Mouse (Mus musculus) left cerebral cortex, postnatal 36 days (tissue): ENCODE measurements at regions not wholly inside any gene's neighbourhood (a gene's known extent, or its start where the extent isn't known, plus 50 kb on each side); places are given as distances from the start of the nearest gene placed in this dataset.

Experiments used
- DNase-seq, 2 experiments: peaks; one replicate each; pipeline ENCODE4 v3.0.0; 2021 to 2022; ENCODE audit warnings: low spot score in 2 of 2, mixed read lengths in 1 of 2
- intact Hi-C: fragments of 180-260 bp; cut with DNase I; formaldehyde crosslinking; loops from one replicate; pipeline ENCODE4 v1.15.1; 2025

DNA sequence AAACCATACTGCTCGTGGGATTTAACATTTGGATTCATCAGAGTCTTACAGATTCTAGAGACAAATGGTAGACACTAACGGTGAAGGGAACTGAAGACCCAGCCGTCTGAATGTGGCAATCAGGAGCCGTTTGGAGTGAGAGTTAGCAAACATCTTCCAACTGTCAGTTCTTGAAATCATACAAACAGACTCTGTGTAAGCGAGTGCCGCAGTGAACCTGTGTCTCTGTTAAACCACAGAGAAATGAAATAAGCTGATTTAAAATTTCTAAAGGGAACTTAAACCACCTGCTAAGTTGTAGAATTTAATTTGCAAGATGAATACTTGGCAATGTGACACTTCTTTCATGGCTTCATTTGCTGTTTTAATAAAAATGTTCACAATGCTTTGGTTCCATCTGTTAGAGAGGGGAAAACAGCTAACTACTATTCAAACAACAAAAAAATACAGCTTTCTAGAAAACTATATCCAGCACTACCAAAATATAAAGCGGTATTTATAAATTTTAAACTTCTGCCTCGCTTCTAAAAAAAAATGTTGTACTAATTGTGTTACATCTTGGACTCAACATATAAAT, 78.4 kb upstream of the Tdrd3 start:
- peak in 1 of 2 experiments; percentile 9 for DNase-seq
- intact Hi-C loops: no loop called here

DNA sequence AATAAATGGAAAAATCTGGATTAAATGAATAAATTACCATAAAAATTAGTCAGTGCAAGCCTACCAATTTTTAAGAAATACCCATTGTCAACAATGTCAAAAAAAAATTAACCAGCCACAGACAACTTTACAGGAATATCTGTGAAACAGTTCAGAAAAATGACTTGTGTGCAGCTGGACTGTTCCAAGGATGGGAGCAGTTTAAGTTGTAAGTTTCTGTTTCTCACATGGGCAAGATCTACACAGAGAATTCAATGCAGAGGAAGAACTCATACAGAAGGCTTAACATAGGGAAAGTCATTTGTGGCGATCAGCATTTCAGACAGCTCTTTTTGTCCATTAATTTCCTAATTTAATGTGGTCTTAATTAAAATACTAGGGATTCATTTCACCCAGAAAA, 71.9 kb upstream of the Tdrd3 start:
- no peak for DNase-seq
- intact Hi-C loops: no loop called here

DNA sequence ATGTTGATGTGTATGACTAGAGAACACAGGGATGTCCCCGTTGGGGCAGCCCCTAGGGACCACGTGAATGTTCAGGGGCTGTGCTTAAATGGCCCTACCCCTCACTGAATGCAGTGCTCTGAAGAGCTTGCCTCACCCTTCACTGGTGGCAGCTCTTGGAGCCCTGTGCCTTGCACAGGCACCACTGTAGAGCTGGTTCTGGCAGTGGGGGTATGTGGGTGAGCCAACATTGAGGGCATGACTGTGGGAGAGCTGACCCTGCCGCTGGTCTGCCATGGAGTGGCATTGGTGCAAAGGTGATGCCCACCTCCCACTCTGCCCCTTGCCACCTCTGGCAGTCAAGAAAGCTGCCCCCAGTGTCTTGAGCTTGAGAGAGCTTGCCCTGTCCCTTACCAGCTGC, 69.6 kb upstream of the Tdrd3 start:
- DNase-seq: no peak
- intact Hi-C loops: no loop called here

DNA sequence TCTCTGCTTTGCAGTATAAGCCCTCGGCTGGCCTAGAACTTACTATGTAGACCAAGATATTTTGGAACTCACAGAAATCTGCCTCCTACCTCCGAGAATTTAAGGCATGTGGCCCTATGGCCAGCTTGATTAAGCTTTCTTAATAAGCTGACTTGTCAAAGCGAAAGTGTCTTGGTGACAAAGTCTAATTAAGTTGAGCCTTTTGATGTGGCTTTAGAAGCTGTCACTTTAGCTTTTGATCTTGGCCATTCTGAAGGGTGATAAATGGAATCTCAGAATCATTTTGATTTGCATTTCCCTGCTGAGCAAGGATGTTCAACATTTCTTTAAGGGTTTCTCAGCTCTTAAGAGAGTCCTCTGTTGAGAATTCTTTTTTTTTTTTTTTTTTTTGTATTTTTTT, 67.6 kb upstream of the Tdrd3 start:
- no peak for DNase-seq
- intact Hi-C loops: no loop called here

DNA sequence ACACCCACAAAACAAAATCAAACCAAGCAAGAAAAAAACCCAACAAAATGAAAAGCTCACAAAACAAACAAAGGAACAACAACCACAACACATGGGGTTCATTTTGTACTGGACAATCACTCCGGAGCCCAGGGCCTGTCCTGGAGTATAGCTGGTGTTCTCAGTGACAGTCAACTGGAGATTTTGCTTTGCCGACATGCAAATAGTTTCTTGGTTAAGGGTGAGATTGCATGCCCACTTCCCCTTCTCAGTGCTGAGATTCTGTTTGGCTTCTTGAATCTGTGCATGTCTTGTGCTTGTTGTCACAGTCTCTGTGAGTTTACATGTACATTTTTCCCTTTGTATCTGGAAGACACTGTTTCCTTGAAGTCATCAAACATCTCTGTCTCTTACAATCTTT, 50.6 kb upstream of the Tdrd3 start:
- DNase-seq: no peak
- intact Hi-C loops: no loop called here
